Mouse (Mus musculus): ENCODE measurements around the gene Hsf2bp.
"Not testable (repeated sequence)": the region's sequence is repeated elsewhere in the genome, so short reads cannot be mapped to it uniquely, and the experiment has no call there.

Hsf2bp gene

GRCm38 (mm10) chr17:32035609-32036508 lies at the start of gene Hsf2bp, which contains the start of gene Rrp1b:
Gene Hsf2bp (minus strand): TSS chr17:32036349.
Gene Rrp1b (plus strand): TSS chr17:32036100.
- DNase-seq = peak; percentile 76

DNA sequence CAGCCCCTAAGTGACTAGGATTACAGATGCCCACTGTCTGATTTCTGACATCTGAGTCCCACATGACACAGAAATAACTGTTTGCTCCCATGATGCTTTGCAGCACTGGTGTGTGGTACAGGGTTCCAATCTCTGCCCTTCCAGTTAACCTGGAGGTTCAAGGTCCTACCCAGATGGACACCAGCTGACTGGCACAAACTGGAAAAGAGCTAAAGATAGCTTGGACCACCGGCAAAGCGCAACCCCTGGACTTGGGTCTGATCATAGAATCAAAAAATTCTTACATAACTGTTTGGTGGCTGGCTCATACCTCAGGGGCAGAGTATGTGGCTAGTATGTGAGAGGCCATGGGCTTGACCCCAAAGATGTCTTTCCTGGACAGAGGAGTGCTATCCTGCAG lies 47.2 kb upstream of the Hsf2bp start:
- DNase-seq = no peak

GRCm38 (mm10) chr17:32075164-32075563 lies 39.0 kb upstream of the Hsf2bp start:
- peak; percentile 68 for DNase-seq

DNA sequence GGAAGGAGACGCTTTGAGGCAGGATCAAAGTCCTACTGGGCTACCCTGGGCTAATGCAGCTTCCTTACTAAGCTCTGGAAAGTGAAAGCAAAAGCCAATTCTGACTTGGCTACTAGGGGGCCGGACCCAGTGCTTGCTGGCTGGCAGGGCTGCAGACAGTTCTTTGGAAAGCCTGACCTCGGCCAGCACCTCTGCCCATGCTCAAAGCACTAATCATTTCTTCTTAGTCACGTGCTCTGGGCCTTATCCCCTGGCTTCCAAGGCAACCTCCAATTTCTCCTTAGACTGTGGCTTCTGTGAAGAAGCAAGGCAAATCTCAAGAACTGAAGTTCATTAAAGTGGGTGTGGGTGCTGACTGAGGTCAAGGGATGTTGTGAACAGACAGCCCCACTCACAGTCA lies 38.5 kb upstream of the Hsf2bp start:
- DNase-seq = no peak

GRCm38 (mm10) chr17:32073359-32073758 lies 37.2 kb upstream of the Hsf2bp start:
- DNase-seq = peak; percentile 90

GRCm38 (mm10) chr17:32068810-32069209 lies 32.7 kb upstream of the Hsf2bp start:
- no peak for DNase-seq

- DNase-seq = no peak
These were observed 32.2 kb upstream of the Hsf2bp start for GRCm38 (mm10) chr17:32068381-32068780.

DNA sequence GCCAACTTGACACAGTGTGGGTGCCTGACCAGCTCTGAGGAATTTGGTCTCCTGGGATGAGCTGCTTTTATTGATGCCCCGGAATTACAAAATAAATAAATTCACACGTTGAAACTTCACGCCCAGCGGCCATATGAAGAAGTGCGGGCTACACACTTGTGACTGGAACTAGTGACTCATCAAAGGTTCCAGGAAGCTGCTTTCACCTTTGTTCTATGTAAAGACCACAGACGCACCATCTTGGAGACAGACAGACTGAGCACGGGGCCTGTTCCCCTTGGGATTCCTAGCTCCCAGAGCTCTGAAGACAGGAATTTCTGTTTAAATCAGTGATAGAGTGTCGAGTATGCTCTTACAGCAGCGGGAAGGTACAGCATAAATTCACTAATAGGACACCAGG lies 31.4 kb upstream of the Hsf2bp start:
- no peak for DNase-seq

- not testable (repeated sequence) for DNase-seq
These were observed 28.6 kb upstream of the Hsf2bp start for GRCm38 (mm10) chr17:32064762-32065161.

GRCm38 (mm10) chr17:32063654-32064053 lies 27.5 kb upstream of the Hsf2bp start:
- no peak for DNase-seq

DNA sequence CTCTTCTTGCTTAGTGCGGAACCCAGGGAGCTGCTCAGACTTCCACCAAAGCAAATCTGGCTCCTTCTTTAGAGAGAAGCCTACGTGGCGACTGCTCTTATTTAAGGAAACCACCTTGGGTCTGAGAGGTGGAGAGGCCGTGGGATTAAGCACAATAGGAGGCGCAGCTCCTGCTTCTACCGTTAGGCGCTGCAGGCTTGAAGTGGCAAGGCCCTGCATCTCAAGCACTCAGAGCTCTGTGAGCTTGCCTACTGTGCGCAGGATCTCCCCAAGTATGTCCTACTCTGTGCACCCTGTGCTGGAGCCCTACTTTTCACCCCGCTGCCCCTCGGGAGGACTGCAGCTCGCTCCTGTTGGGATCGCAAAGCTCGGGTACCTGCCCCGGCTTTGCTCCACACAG lies 25.1 kb upstream of the Hsf2bp start:
- no peak for DNase-seq

- no peak for DNase-seq
These were observed 22.9 kb upstream of the Hsf2bp start for GRCm38 (mm10) chr17:32059084-32059483.

DNA sequence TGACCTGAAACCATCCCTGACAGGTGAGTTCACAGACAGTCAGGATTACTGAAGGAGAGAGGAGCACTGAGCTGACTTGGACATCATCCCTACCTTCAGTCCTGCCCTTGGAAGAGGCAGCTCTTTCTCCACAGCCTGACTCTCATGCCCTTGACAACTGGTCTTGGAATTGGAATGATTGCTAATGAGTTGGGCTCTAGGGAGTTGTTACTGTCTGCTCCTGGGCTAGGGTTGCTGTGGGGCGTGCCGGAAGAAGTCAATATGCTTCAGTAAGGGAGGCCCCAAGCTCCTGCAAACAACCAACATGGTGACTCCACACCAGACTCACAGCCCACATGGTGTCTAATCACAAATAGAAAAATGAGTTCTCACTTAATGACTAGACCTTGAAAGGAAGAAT lies 21.7 kb upstream of the Hsf2bp start:
- DNase-seq = no peak

DNA sequence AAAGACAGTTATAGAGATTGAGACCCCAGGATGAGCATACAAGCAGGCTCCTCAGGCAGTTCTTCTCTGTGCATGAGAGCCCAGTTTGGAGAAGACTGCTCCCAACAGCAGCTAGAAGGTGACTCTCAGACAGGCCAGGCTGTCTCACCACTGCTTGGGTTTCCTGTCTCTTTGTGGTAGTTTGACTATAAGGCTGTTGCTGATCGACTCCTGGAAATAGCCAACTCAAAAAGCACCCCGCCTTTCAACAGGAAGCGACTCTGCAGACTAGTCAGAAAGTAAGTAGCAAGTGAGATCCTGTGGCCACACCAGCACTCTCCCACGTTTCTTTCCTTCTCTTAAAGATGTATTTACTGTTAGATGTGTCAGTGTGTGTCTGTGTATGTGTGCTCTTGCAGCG lies 17.5 kb upstream of the Hsf2bp start:
- DNase-seq = no peak

DNA sequence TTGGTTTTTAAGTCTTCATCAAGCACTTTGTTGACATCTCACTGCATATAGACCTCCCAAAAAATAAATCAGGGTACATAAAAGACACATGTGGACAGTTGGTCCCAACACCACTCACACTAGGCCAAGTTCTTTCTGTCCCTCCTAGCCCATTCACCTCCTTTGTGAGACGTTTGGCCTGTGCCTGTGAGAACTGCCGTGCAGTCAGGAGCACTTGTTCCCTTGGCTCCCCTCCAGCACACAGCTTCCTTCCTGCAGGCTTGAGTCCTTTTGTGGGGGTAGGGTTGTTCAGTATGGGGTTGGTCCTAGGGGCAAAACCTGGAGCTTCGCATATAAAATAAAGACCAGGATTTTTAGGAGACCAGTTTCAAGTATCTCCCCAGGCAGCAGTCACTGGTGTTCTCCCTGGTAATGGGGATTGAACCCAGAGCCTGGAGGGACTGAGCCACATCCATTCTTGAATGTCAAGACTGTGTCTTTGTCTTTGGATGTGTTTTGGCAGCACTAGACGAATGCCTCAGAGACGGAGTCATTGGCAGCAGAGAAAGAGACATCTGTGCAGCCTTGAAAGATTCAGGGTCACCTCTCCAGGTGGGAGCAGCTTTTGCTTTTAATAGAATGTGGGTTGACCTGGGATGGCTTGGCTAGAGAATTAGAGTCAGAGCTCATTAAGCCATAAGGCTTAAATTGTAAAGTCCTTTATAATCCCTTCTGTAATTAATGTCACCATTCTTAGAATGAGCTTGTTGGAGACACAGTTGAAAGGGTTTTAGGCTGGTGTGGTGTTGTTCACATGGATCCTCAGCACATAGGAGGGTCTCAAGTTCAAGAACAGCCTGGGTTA lies 16.3 kb upstream of the Hsf2bp start:
- DNase-seq = no peak

GRCm38 (mm10) chr17:32050609-32051008 lies 14.5 kb upstream of the Hsf2bp start:
- DNase-seq = no peak

- DNase-seq = no peak
These were observed 13.8 kb upstream of the Hsf2bp start for GRCm38 (mm10) chr17:32049914-32050313.

DNA sequence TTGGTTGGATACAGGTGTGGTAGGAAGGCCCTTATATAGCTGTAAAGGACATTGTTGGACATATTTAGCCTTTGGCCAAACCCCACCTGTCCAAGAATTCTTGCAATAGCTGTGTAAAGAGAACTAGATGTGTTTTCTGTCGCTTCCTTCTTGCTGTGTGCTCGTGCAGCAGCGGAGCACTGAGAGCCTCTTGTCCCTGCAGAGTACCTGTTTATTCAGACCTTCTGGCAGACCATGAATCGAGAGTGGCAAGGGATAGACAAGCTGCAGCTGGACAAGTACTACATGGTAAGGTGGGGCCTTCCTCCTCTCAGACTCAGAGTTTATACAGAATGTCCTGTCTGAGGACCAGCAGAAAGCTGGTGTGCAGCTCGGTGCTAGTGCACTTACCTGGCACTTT lies 12.2 kb upstream of the Hsf2bp start:
- no peak for DNase-seq

GRCm38 (mm10) chr17:32046541-32046940 lies 10.4 kb upstream of the Hsf2bp start:
- DNase-seq = no peak

- no peak for DNase-seq
These were observed 4.1 kb upstream of the Hsf2bp start for GRCm38 (mm10) chr17:32040263-32040662.

DNA sequence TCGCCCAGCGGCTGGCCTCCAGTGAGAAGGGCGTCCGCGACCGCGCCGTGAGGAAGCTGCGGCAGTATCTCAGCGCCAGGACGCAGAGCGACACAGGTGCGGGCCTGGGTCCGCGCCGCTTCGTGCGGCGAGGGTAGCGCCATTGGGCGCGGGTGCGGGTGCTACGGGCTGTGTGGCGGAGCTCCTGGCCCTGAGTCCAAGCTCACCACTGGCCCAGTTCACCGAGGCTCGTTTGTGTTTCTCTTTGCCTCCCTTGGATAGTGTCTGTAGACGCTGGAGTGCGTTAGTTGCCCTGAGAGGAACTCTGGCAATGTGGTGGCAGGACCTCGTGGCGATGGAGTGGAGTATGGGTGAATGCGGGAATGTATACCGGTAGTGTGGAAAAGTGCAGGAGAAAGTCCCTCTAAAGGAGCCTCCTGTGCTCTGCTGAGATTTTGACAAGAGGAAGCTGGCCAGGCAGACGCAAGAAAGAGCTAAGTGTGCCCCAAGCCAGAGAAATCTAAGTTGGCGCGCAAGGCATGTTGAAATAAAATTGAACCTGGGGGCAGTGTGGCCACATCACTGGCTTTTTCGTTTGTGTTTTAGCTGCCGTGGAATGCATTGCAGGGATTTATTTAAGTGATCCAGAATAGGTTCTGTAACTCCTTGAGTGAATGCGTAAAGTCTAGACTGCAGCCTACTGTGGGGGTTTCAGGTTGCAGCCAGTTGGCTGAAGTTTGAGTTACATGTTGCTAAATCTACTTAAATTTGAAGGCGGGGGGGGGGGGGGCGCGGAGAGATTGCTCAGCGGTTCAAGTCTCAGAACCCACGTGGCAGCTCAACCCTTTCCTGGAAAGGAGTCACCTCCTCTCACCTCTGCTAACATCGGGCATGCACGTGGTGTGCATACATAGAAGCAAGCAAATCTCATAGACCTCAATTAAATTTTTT lies 625 bp upstream of the Hsf2bp start:
- peak; percentile 22 for DNase-seq

- no peak for DNase-seq
These were observed 1.8 kb downstream of the Hsf2bp start for GRCm38 (mm10) chr17:32034322-32034721.

GRCm38 (mm10) chr17:32031684-32032083 lies 4.5 kb downstream of the Hsf2bp start:
- no peak for DNase-seq
